Mouse (Mus musculus) left cerebral cortex, adult 6 months (tissue): ENCODE data around the gene Crebzf. TPM values are rescaled to one million over a fixed set of nuclear protein-coding genes. Genes with fewer than 3 reads are reported as not detected.

ENCODE experiments used
- long read RNA-seq, 2 experiments: library from polyadenylated mRNA; unstranded; transcript quantifications; one replicate each; pipeline ENCODE4 v2.0.0; 2019 to 2020
- polyA plus RNA-seq: library from polyadenylated mRNA; unstranded; fragments of <200 nt; fragmentation: Nextera tagmentation; gene quantifications from 2 replicates; pipeline ENCODE4 v1.2.3, GENCODE M21; 2021

Gene Crebzf
- 8.3 and 10.0 TPM in 2 replicates for polyA plus RNA-seq
- long read RNA-seq, experiment 1, transcript Crebzf-201 (1 exons, 3,376 nt), result major isoform, 10 of 31 reads
- long read RNA-seq, experiment 1, transcript Crebzf-205 (2 exons, 1,380 nt), result minor isoform, 6 of 31 reads
- long read RNA-seq, experiment 1, partial matches to known transcripts, result 0 of 31 reads
- long read RNA-seq, experiment 1, other reads (novel, unspliced or antisense), result 7 of 31 reads
- long read RNA-seq, experiment 2, transcript Crebzf-201 (1 exons, 3,376 nt), result major isoform, 7 of 15 reads
- long read RNA-seq, experiment 2, partial matches to known transcripts, result 0 of 15 reads
- long read RNA-seq, experiment 2, other reads (novel, unspliced or antisense), result 3 of 15 reads

DNA sequence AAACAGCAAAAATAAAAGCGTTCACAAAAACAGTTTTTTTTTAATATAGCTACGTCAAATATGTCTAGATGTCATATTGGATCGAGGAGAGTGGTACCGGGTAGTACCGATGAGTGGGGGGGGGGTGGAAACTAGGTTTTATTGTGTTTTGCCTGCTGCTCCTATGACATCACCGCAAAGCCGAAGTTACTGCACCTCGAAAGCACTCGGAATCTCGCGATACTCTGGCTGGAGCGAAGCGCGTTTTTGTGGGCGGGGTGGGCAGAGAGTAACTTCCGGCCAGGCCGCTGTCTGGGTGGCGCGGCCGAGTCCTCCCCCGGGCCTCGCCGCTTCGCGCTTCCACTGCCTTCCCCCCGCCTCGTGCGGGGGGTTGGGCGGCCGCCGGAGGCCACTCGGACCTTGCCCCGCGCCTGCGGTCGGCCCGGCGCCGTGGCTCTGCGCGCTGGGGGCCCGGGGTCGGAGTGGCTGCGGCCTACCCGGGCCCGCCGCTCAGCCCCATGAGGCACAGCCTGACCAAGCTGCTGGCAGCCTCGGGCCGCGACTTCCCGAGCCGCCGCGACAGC lies at the start of gene Crebzf:
Crebzf (plus strand) TSS at position 212 of the 563 bp plus-strand sequence.

DNA sequence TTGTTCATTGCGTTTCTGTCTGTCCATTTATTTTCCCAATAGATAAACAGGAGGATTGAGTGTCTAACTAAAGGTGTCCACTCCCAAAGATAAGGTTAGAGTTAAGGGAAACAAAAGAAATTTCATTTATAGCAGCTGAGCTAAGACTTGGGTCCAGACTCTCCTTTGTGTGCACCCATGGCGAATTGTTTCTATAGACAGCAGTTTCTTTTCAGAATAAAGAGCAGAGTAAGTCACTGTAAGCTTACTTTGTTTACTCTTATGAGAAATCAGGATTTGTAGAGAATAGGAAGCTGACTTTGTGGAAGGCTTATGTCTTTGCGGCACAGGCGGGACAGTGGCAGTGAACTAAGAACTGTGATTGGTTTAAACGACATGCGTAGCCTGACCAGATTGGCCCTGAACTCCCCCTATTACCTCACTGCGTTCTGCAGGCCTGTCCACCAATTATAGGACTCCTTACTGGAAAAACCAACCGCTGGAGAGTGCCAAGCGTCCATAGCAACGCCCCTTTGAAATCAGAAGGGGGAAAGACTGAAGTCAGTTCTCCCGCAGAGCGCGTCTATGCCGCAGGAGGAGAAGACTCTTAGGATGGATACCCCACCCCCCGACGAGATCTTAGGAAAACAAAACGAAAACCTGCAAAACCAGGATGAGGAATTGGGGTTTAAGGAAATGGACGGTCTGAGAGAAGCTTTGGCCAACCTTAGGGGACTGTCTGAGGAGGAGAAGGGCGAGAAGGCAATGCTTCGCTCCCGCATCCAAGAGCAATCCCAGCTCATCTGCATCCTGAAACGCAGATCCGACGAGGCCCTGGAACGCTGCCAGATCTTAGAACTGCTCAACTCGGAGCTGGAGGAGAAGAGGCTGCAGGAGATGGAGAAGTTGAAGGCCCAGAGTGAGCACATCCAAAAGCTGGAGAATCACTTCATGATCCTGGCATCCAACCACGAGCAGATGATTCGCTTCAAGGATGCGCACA lies 16.2 kb upstream of the Crebzf start, which contains the start of gene Ccdc89:
Ccdc89 (plus strand) TSS at position 558 of the 982 bp plus-strand sequence.

DNA sequence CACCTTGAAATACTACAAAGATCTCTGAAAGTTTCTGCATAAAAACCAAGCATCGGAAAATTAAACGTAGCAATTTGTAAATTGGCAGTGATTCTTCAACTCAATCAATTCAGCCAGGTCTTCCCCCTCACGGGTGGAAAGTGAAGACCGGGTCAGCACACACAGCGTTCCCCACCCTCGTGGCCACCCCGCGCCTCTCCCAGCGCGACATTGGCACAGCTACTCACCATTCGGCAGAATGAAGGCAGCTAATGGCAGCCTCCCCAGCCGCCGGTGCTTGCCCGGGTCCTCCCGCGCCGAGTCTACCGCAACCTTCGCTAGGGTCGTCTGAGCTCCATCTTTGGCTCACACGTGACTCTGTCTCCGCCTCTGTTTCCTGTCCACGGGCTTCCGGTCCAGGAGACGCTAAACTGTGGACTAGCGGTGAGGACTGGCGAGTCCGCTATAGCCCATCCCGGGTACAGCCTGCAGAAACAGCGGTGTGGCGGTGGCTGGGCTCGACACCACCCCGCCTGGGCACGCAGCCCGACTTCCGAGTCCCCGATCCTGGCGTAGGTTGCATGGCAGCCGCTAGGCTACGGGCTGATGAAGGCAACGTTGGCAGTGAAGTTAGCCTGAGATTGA lies 14.4 kb downstream of the Crebzf start, which contains the start of gene Tmem126a:
Tmem126a (minus strand) TSS at position 385 of the 624 bp plus-strand sequence.

DNA sequence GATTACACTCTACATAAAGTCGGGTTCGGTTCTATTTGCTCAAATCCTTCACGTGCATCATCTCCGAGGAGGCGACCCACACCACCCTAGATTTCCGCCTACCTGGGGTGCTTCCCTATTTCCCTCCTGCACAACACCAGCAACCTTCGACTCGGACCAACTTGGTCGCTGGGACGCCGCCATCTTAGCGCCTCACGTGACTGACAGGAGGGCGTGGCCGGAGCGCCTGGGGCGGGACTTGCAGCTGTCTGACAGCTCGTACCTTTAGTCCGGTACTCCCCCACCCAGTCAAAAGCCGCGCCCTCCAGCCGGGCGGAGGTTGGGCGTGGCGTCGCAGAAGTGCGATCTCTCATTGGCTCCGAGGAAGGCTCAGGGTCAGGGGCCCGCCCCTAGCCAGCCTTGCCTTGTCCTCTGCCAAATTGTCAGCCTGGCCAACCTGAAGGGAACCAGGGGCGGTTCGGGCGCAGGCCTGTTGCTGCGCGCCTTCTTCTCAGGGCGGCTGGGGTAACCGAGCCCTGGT lies 33.3 kb downstream of the Crebzf start, which contains the start of gene Tmem126b:
Tmem126b (minus strand) TSS at position 209 of the 520 bp plus-strand sequence.

DNA sequence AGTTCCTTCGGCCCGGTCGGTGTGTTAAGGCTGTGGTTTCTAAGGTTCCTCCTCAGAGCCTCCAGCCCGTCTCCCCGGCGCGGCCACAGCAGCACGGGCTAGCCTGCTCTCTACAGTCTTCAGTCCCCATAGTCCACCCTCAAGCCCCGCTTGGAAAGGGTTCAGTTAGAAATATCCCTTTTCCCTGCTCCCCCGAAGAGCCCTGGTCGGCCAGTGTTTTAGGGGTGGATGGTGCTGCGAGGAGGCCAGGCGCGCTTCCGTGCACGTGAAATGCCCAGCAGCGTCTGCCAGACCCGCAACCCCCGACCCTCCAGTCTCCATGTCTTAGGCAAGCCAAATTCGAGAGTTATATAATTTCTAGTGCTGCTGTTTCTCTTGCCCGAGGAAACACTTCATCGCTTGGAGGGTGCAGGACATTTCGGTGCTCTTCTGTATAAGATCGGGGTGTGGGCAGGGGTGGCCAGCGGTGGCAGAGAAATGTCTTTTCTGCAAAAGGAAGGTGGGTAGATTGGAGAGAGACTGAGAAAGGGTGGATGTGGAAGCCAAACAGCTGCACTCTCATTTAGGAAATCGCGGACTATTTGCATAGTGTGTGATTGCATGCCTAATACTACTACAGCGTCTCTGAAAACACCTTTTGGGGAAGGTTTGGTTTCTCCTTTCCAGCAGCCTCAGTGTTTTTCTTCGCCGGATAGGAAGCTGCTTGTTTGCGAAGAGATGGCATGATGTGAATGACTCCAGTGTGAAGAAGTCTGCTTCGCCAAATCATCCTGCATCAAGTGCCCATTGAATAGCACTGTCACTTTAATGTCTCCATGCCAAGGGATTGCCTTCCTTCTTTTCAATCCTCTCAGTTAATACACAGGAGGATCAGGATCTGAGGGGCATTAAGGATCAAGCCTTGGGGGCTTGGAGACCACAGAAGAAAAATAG lies 34.0 kb downstream of the Crebzf start, which contains the start of gene Dlg2:
Dlg2 (plus strand) TSS at position 360 of the 933 bp plus-strand sequence.

Other genes starting within 250 kb of the Crebzf start
- not detected in 2 replicates for gene Ccdc83, start 177.0 kb upstream of the Crebzf start, polyA plus RNA-seq
- gene Sytl2, start 140.5 kb upstream of the Crebzf start, polyA plus RNA-seq, result 31.6 and 36.8 TPM in 2 replicates
- gene Ccdc89, start 16.2 kb upstream of the Crebzf start, polyA plus RNA-seq, result 0.31 and 0.79 TPM in 2 replicates
- 69.5 and 82.8 TPM in 2 replicates for gene Tmem126a, start 14.5 kb downstream of the Crebzf start, polyA plus RNA-seq
- gene Tmem126b, start 33.3 kb downstream of the Crebzf start, polyA plus RNA-seq, result 29.9 and 34.5 TPM in 2 replicates
- gene Dlg2, start 33.9 kb downstream of the Crebzf start, polyA plus RNA-seq, result 85.1 and 88.6 TPM in 2 replicates